Mouse (Mus musculus): ENCODE data around the gene Emilin2. TPM values are rescaled to one million over a fixed set of nuclear protein-coding genes. Genes with fewer than 3 reads are reported as not detected.

Gene Emilin2
- total RNA-seq, 2 experiments from 2014 or later, result 2.5 to 4.1 TPM

DNA sequence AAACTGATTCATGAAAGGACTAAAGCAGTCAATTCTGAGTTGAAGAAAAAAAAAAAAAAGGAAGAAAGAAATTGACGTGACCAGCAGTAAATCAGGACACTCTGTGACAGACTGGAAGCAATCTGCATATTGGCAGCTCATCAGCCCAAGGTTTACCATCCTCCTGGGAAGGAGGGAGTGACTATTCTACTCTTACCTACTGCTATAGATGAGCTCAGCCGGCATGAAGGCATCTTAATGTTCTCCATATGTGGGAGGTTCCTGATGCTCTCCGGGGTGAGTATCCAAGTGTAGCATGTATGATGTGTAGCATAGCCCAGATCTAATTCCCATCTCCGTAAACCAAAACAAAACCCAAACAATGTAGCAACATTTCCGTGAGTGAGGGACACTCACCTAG is 10.4 kb downstream of the Emilin2 start:
- DNase-seq (ENCODE audit: low spot score in 2 of 2), result no peak

DNA sequence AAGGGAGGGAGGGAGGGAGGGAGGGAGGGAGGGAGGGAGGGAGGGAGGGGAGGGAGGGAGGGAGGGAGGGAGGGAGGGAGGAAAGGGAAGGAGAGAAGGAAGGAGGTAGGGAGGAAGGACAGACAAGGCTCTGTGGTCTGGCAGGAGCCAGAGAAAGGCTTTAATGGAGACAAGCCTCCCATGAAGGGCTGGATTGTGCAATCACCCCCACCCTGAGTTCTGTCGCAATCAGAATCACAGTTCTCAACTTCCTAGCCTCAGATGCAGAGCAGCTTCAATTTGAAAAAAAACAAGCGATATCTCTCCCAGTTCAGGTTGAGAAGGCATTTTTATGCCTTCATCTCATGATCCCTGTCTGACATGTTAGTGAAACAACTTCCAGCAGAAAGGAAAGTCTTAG is 11.4 kb downstream of the Emilin2 start:
- no peak for DNase-seq (ENCODE audit: low spot score in 2 of 2)

- no peak for DNase-seq (ENCODE audit: low spot score in 2 of 2)
These were observed 11.9 kb downstream of the Emilin2 start for GRCm38 (mm10) chr17:71299879-71300278.

GRCm38 (mm10) chr17:71294570-71294969 is 17.2 kb downstream of the Emilin2 start:
- DNase-seq (ENCODE audit: low spot score in 2 of 2), result no peak

- no peak for DNase-seq (ENCODE audit: low spot score in 2 of 2)
These were observed 18.9 kb downstream of the Emilin2 start for GRCm38 (mm10) chr17:71292897-71293296.

DNA sequence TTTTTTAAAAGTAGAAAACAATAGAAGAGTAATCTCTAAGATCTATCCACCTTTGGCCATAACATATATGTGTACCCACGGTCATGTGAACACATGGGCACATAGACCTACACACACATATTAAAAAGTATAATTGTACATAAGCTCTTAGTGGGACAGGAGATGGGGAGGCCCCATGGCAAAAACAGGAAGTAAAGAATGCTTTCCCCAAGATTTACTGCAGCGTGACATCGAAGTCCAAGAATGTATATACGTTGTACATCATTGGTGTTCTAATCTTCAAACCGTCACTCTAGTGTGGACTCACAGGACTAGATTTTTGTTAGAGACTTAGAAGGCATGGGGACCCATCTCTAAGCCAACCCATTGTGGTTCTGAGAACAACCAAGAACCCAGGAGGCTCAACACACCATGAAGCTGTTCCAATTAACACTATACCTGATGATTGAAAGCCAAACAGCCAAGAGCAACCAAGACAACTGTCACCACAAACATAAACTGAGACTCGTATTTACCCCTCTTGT is 19.8 kb downstream of the Emilin2 start:
- no peak for DNase-seq (ENCODE audit: low spot score in 2 of 2)

- DNase-seq (ENCODE audit: low spot score in 2 of 2), result no peak
These were observed 21.0 kb downstream of the Emilin2 start for GRCm38 (mm10) chr17:71290486-71291410.

- DNase-seq (ENCODE audit: low spot score in 2 of 2), result no peak
These were observed 22.1 kb downstream of the Emilin2 start for GRCm38 (mm10) chr17:71289572-71290176.

- no peak for DNase-seq (ENCODE audit: low spot score in 2 of 2)
These were observed 22.8 kb downstream of the Emilin2 start for GRCm38 (mm10) chr17:71288808-71289548.

GRCm38 (mm10) chr17:71288145-71288758 is 23.5 kb downstream of the Emilin2 start:
- DNase-seq (ENCODE audit: low spot score in 2 of 2), result no peak

DNA sequence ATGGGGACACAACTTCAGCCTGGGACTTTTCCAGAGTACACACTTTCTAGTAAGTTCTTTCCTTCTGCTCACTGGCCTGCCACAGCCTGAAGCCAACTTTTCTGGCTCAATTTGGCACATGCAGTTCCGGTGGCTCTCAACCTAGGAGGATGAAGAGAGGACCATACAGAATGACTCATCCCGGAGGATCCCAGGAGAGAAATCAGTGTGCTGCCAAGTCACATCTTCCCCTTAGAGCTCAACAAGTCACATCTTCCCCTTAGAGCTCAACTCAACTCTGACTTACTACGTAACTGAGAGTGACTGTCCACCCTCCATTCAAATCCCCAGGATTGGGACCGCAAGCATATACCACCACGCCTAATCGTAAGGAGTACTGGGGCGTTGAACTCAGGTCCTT is 24.2 kb downstream of the Emilin2 start:
- DNase-seq (ENCODE audit: low spot score in 2 of 2), result no peak

DNA sequence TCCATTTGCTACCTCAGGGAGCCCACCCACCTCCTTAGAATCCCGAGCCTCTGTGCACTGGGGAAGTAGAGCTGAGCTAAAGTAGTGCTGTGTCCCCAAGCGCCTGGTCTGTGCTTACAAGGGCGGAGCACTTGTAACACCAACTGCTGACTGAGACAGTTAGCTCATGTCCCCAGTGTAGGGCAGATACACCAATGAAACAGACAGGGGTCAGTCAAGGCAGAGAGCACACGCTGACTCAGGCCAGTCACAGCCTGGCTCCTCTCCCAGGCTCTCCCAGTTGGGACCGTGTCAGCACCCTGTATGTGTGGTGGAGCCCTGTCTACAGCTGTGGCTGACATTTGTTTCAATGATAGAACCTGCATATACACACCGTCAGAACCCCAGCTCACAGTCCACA is 25.8 kb downstream of the Emilin2 start:
- no peak for DNase-seq (ENCODE audit: low spot score in 2 of 2)

DNA sequence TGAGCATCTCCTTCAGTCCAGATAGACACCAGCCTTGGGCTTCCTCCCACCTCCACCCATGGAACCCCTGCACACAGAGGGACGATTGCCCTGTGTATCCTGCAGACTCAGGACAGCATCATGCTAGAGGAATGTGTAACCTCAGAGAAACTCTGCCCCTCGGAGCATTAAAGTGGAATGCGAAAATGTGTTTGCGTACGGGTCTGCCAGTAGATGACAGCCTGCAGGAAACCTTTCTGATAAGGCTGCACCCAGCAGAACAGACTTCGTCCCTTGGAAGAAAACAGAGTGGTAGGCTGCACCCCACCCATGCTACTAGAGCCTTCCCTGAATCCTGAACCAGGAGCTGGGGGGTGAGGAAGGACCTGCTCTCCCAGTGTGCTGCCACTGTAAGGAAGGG is 26.9 kb downstream of the Emilin2 start:
- no peak for DNase-seq (ENCODE audit: low spot score in 2 of 2)

DNA sequence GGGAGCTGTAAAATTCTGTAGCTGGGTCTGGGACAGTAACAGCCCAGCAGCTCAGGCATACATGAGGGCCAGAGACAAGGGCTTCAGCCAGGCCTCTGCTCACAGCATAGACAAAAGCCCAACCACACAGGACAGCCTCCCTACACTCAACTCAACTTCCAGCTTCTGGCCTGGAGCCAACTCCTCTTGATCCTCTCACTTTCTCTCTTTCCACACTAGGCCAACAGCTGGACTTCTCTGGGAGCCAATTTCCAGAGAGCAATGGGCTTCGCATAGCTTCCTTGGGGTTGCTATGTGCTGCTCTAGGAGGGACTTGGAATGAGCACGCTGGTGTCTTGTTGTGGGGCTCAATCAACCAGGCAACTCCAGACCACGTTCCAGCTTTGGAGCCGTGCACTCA is 28.5 kb downstream of the Emilin2 start:
- DNase-seq (ENCODE audit: low spot score in 2 of 2), result no peak

DNA sequence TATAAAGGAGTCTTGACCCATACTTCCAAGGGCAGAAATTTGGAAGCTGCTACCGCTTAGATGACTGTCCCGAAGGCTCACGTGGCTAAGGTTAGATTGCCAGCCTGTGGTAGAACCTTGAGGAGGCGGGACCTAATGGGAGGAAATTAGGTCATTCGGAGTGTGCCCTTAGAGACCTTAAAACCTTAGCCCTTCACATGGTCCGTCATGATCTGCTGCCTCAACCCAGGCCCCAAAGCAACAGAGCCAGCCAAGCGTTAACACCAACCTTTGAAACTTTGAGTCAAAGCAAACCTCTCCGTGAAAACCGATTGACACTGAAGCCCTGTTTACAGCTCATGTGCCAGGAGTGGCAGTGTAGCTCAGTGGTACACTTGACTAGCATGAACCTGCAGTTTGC is 29.1 kb downstream of the Emilin2 start:
- DNase-seq (ENCODE audit: low spot score in 2 of 2), result no peak

DNA sequence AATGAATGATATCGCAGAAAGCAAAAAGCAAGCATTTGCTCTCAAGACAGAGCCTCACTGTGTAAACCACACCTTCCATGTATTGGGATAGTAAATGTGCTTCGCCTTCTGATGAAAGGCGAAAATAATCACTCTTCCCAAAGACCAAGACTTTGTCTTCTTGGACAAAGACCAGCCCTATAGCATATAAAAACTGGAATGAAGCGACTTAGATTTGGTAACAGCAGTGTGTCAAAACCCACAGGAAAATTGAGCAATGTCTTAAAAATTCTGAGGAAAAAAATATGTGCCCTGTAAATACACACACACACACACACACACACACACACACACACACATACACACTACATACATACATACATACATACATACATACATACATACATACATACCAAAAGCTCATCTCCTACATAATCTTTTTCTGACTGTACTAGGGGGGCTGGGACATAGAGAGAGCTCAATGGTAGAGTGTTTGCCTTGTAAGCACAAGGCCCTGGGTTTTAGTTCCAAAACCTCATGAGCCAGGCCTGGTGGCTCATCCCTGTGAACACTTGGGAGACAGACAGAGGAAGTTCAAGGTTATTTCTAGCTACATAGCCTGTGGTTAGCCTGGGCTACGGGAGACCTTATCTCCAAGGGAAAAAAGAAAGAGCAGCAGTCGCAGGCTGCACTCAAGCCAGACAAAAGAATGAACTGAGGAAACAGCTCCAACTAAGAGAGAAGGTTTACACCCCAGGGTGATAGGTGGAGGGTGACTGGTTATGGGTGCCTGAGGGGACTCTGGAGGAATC is 33.9 kb downstream of the Emilin2 start:
- DNase-seq (ENCODE audit: low spot score in 2 of 2), result no peak

- no peak for DNase-seq (ENCODE audit: low spot score in 2 of 2)
These were observed 35.0 kb downstream of the Emilin2 start for GRCm38 (mm10) chr17:71276771-71277170.

GRCm38 (mm10) chr17:71273901-71274300 is 37.9 kb downstream of the Emilin2 start:
- DNase-seq (ENCODE audit: low spot score in 2 of 2), result no peak

DNA sequence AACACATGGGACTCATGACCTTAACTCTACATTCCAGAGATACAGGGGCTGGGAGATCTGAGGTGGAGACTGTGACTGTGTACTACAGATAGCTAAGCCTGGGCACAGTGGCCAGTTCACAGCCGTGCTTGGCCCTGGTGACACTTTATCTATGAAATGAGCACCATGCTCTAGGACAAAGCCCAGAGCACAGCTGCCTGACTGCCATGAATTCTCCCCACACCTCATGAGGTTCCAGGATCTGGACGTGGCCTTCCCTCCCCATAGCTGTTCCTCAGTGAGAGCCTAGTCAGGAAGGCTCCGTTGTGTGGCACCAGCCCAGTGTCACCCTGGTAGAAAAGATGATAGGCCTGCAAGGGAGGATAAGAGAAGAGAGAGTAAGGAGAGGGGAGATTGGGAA is 43.2 kb downstream of the Emilin2 start:
- DNase-seq (ENCODE audit: low spot score in 2 of 2), result no peak

GRCm38 (mm10) chr17:71268152-71268551 is 43.6 kb downstream of the Emilin2 start:
- DNase-seq (ENCODE audit: low spot score in 2 of 2), result no peak
